Mouse (Mus musculus) cortical plate, adult 2 months (tissue): ENCODE results near the gene Maged2.

Experiments used
- CTCF ChIP-seq: fragments of 200-500 bp; IDR thresholded peaks from 2 replicates; pipeline ENCODE4 v1.5.1; 2011; ENCODE audit warnings: mild to moderate bottlenecking, control low read depth, low read length; ENCODE audit not compliant: insufficient read depth; ENCODE audit errors: extremely low read depth
- POLR2A ChIP-seq: fragments of 200-500 bp; IDR thresholded peaks from 2 replicates; pipeline ENCODE4 v1.6.1; 2011; ENCODE audit warnings: mild to moderate bottlenecking, low read length, control low read depth; ENCODE audit not compliant: insufficient read depth; ENCODE audit errors: extremely low read depth

- TF ChIP-seq CTCF (no peak), POLR2A (no peak)
These were observed 544 bp downstream of the Maged2 start for GRCm38 (mm10) chrX:150813464-150814138.
